21 mouse cellular contexts compared by ENCODE assay signal in genomic region chr3:152913625-152914024, GRCm38 (mm10).
DNase-seq lines count a peak whose midpoint lies in the region; ATAC-seq and TF ChIP-seq lines count a peak whose summit lies in the region.
"Had no signal": no experiment of that assay in that cellular context is flagged by ENCODE, and none has a peak within 500 bp of the region (broad histone marks: within the 10 kb centered on the region; RNA-seq: fewer than 3 reads in every experiment).

No protein-coding gene starts in this region.

- dilution Hi-C loops in CH12.LX (cut with MboI; ENCODE audit: extremely low pct_ligation_motif_present, extremely low pct_unique_long_range_greater_than_20kb, low sequenced_read_pairs): no loop called here

- TF ChIP-seq RAD21 in CH12.LX (IDR thresholded peaks at IDR 0.05; ENCODE audit: low read depth, low read length): no peak

- H3K4me3 ChIP-seq in megakaryocyte, embryonic 14.5 days (replicated peaks): peak overlapping the region; percentile 92
- no peak overlapping the region for H3K4me3 ChIP-seq in CH12.LX (replicated peaks in 1 of 3; ENCODE audit: low read depth in 2 of 3, low read length in 2 of 3, poor library complexity in 1 of 3)
- H3K4me3 ChIP-seq: embryonic facial prominence, embryonic 10.5 days; embryonic facial prominence, embryonic 12.5 days; forebrain, embryonic 13.5 days; forebrain, embryonic 15.5 days had no signal

- in situ Hi-C loops in CH12.LX (cut with MboI; ENCODE audit: low pct_ligation_motif_present, low pct_unique_long_range_greater_than_20kb, low sequenced_read_pairs): no loop called here

- peak overlapping the region; percentile 57; the same call in 1 of the 2 replicates for H3K9ac ChIP-seq in CH12.LX (ENCODE audit: insufficient read depth, low read depth)
- H3K9ac ChIP-seq: embryonic facial prominence, embryonic 12.5 days; forebrain, embryonic 13.5 days; forebrain, embryonic 15.5 days; forebrain, postnatal 0 days had no signal

- DNase-seq in CH12.LX (ENCODE audit: extremely low read depth): no peak
- DNase-seq in induced T-regulatory cell, adult 2 months (ENCODE audit: low read depth): peak; percentile 56
- no peak for DNase-seq in left cerebral cortex, adult 8-10 months (ENCODE audit: low spot score in 2 of 2)
- DNase-seq in embryo, embryonic 9.5 days (ENCODE audit: extremely low spot score): no peak
- DNase-seq: adrenal gland, adult 2 months; adrenal gland, postnatal 10 days; adrenal gland, postnatal 25 days; cerebellum, adult 11 months; cerebellum, adult 18-20 months; cerebellum, adult 8-10 months; cerebellum, adult 9-11 months; cerebellum, postnatal 14 days; cerebellum, postnatal 36 days; embryo, embryonic 11 days; forebrain, postnatal 0 days had no signal

- no peak for TF ChIP-seq POLR2A in CH12.LX (IDR thresholded peaks at IDR 0.05; ENCODE audit: low read depth, low read length)

- no peaks in the 10 kb centered on the region for H3K27me3 ChIP-seq in megakaryocyte, embryonic 14.5 days (replicated peaks)
- no peaks in the 10 kb centered on the region for H3K27me3 ChIP-seq in CH12.LX (replicated peaks)
- H3K27me3 ChIP-seq: embryonic facial prominence, embryonic 12.5 days; forebrain, embryonic 13.5 days; forebrain, embryonic 15.5 days had no signal

- H3K36me3 ChIP-seq in megakaryocyte, embryonic 14.5 days (replicated peaks; ENCODE audit: low read length): peaks cover 39% of the 10 kb centered on the region
- no peaks in the 10 kb centered on the region for H3K36me3 ChIP-seq in CH12.LX (replicated peaks in 1 of 2; ENCODE audit: control insufficient read depth in 1 of 2, insufficient read depth in 1 of 2, low read length in 1 of 2)
- H3K36me3 ChIP-seq: embryonic facial prominence, embryonic 10.5 days; embryonic facial prominence, embryonic 12.5 days; forebrain, embryonic 15.5 days had no signal

- no peak for TF ChIP-seq EP300 in CH12.LX (IDR thresholded peaks at IDR 0.05; ENCODE audit: low read length)

- TF ChIP-seq CTCF in CH12.LX (conservative IDR thresholded peaks at IDR 0.05 in 1 of 2, IDR thresholded peaks at IDR 0.05 in 1 of 2; ENCODE audit: low read depth in 2 of 2, low read length in 2 of 2): no peak

- peaks cover 60% of the 10 kb centered on the region for H3K4me1 ChIP-seq in megakaryocyte, embryonic 14.5 days
- H3K4me1 ChIP-seq in CH12.LX (ENCODE audit: control insufficient read depth in 1 of 2, insufficient read depth in 2 of 2): peaks cover 15 to 38% of the 10 kb centered on the region in 2 experiments; a peak in 3 of 4 replicates
- H3K4me1 ChIP-seq: embryonic facial prominence, embryonic 12.5 days; forebrain, embryonic 15.5 days had no signal

- peaks cover 25% of the 10 kb centered on the region for H3K9me3 ChIP-seq in megakaryocyte, embryonic 14.5 days
- H3K9me3 ChIP-seq in CH12.LX (replicated peaks; ENCODE audit: low read length): no peaks in the 10 kb centered on the region
- H3K9me3 ChIP-seq: embryonic facial prominence, embryonic 12.5 days; forebrain, embryonic 13.5 days; forebrain, embryonic 15.5 days had no signal

- no peak overlapping the region for H3K27ac ChIP-seq in CH12.LX (ENCODE audit: insufficient read depth, low read depth)
- H3K27ac ChIP-seq: embryonic facial prominence, embryonic 10.5 days; embryonic facial prominence, embryonic 12.5 days; forebrain, embryonic 13.5 days; forebrain, embryonic 15.5 days had no signal

- peak overlapping the region; percentile 97 for H3K4me2 ChIP-seq in CH12.LX (ENCODE audit: insufficient read depth, low read depth, poor library complexity, severe bottlenecking)
- H3K4me2 ChIP-seq: embryonic facial prominence, embryonic 12.5 days; forebrain, embryonic 13.5 days; forebrain, embryonic 15.5 days had no signal

- H3K79me2 ChIP-seq in CH12.LX (replicated peaks; ENCODE audit: control insufficient read depth, extremely low read depth, insufficient read depth, poor library complexity, severe bottlenecking): no peaks in the 10 kb centered on the region

- no peak for ATAC-seq in megakaryocyte, adult 5-6 weeks (ENCODE audit: poor library complexity, severe bottlenecking)
- ATAC-seq: forebrain, embryonic 13.5 days; forebrain, embryonic 15.5 days; forebrain, postnatal 0 days had no signal

TF ChIP-seq in CH12.LX, 34 proteins besides CTCF, POLR2A, EP300 and RAD21:
- TF ChIP-seq MAZ (IDR thresholded peaks at IDR 0.05; ENCODE audit: low read depth, low read length): no peak
- no peak for TF ChIP-seq TBP (conservative IDR thresholded peaks at IDR 0.05; ENCODE audit: low read depth, low read length)
- TF ChIP-seq E2F4 (IDR thresholded peaks at IDR 0.05; ENCODE audit: insufficient replicate concordance, low read depth, low read length): 0 out of 2 replicates have a peak, but pooled peaks have one; percentile 58
- TF ChIP-seq POLR2AphosphoS2 (IDR thresholded peaks at IDR 0.05; ENCODE audit: low read depth, low read length): no peak
